Mouse (Mus musculus) brain, embryonic 14.5 days (tissue): ENCODE measurements at regions not wholly inside any gene's neighbourhood (a gene's known extent, or its start where the extent isn't known, plus 50 kb on each side); places are given as distances from the start of the nearest gene placed in this dataset.

Experiments used
- CTCF ChIP-seq: fragments of 200-500 bp; IDR thresholded peaks from 2 replicates; pipeline ENCODE4 v1.5.1; 2012; ENCODE audit warnings: inconsistent platforms, mild to moderate bottlenecking, moderate library complexity, borderline replicate concordance; ENCODE audit not compliant: insufficient read depth, insufficient read length; ENCODE audit errors: extremely low read depth
- POLR2A ChIP-seq: fragments of 200-500 bp; IDR thresholded peaks from 2 replicates; pipeline ENCODE4 v1.6.1; 2012; ENCODE audit warnings: mild to moderate bottlenecking, inconsistent platforms, borderline replicate concordance; ENCODE audit not compliant: poor library complexity, insufficient read depth, insufficient read length, severe bottlenecking; ENCODE audit errors: extremely low read depth

GRCm38 (mm10) chr1:10794074-10794783 lies 619.7 kb upstream of the A830018L16Rik start:
- TF ChIP-seq POLR2A (no peak), CTCF (no peak)
